Mouse (Mus musculus) olfactory bulb, adult 2 months (tissue): ENCODE measurements around the gene Cracr2b.

ENCODE experiments used
- CTCF ChIP-seq: fragments of 200-500 bp; IDR thresholded peaks from 2 replicates; pipeline ENCODE4 v1.5.1; 2012; ENCODE audit warnings: low read depth, mild to moderate bottlenecking, low read length, moderate library complexity; ENCODE audit not compliant: insufficient read depth
- POLR2A ChIP-seq: fragments of 200-500 bp; IDR thresholded peaks from 2 replicates; pipeline ENCODE4 v1.6.1; 2012; ENCODE audit warnings: mild to moderate bottlenecking, low read depth, low read length, moderate library complexity; ENCODE audit not compliant: insufficient read depth

GRCm38 (mm10) chr7:141435856-141436522 is 24.9 kb upstream of the Cracr2b start:
- no peak for TF ChIP-seq CTCF
- TF ChIP-seq POLR2A, result no peak
